Mouse (Mus musculus) heart, embryonic 13.5 days (tissue): Measurements from ENCODE around the gene Fxyd4. TPM values are rescaled to one million over a fixed set of nuclear protein-coding genes. Genes with fewer than 3 reads are reported as not detected.
A peak's percentile ranks its signal among the peaks of the same experiment; 100 is the strongest.

Experiments
- ATAC-seq: fragments of 200-750 bp; cut with Nextera tagmentation; 2 replicates; pipeline ENCODE4 v1.8.0; 2017; ENCODE audit warnings: moderate TSS enrichment; ENCODE audit not compliant: insufficient number of reproducible peaks, low FRiP score, low TSS enrichment; ENCODE audit errors: extremely low read depth
- H3K27ac ChIP-seq: fragments of 300-500 bp; sonication (generic); replicated peaks from 2 replicates; pipeline ENCODE4 v1.5.1; 2015; ENCODE audit warnings: moderate library complexity, mild to moderate bottlenecking, inconsistent platforms
- H3K27me3 ChIP-seq: fragments of 300-500 bp; sonication (generic); replicated peaks from 2 replicates; pipeline ENCODE4 v1.6.1; 2015; ENCODE audit warnings: mild to moderate bottlenecking, inconsistent platforms
- H3K36me3 ChIP-seq: fragments of 300-500 bp; sonication (generic); 2 replicates; pipeline ENCODE4 v1.6.1; 2015; ENCODE audit warnings: mild to moderate bottlenecking, inconsistent platforms
- H3K4me1 ChIP-seq: fragments of 300-500 bp; sonication (generic); 2 replicates; pipeline ENCODE4 v1.6.1; 2015; ENCODE audit warnings: inconsistent platforms
- H3K4me2 ChIP-seq: fragments of 300-500 bp; sonication (generic); 2 replicates; pipeline ENCODE4 v1.6.1; 2015; ENCODE audit warnings: inconsistent platforms, mild to moderate bottlenecking, moderate library complexity
- H3K4me3 ChIP-seq: fragments of 300-500 bp; sonication (generic); 2 replicates; pipeline ENCODE4 v1.5.1; 2015; ENCODE audit warnings: moderate library complexity, mild to moderate bottlenecking, inconsistent platforms
- H3K9ac ChIP-seq: fragments of 300-500 bp; sonication (generic); 2 replicates; pipeline ENCODE4 v1.6.1; 2015; ENCODE audit warnings: inconsistent platforms, mild to moderate bottlenecking, moderate library complexity
- H3K9me3 ChIP-seq: fragments of 300-500 bp; sonication (generic); 2 replicates; pipeline ENCODE4 v1.6.1; 2016; ENCODE audit warnings: inconsistent platforms
- WGBS: fragments of 180-500 bp; shearing (Covaris S2); methylation state at CpG from one replicate; pipeline ENCODE4 v1.1.7; 2015; ENCODE audit warnings: mixed read lengths; 5-methylcytosine and 5-hydroxymethylcytosine counted together
- polyA plus RNA-seq: library from polyadenylated mRNA; unstranded; fragments of >200 nt; fragmentation: Nextera tagmentation; extraction: Ambion mirVana; gene quantifications from 2 replicates; pipeline ENCODE4 v1.2.1, GENCODE M21; 2015

The Fxyd4 gene
- polyA plus RNA-seq, result 1.9 and 2.5 TPM in 2 replicates

- Histone ChIP-seq H3K9ac (no peak within 1 kb of the TSS), H3K27me3 (no peaks in the 10 kb centered on the region), H3K4me3 (no peak within 1 kb of the TSS), H3K36me3 (no peaks in the 10 kb centered on the region), H3K9me3 (no peaks in the 10 kb centered on the region), H3K4me1 (peaks cover 7% of the 10 kb centered on the region), H3K4me2 (no peak within 1 kb of the TSS), H3K27ac (no peak within 1 kb of the TSS)
- WGBS, result 62% methylated on average over 10 of the region's 10 CpGs
- ATAC-seq, result no peak
Observed at GRCm38 (mm10) chr6:117937222-117937932, at the start of gene Fxyd4. Fxyd4 (minus strand) TSS chr6:117937692.

GRCm38 (mm10) chr6:117987173-117987572 lies 49.7 kb upstream of the Fxyd4 start:
- no peaks in the 10 kb centered on the region for H3K4me1 ChIP-seq
- no peak overlapping the region for H3K4me2 ChIP-seq
- H3K27me3 ChIP-seq, result no peaks in the 10 kb centered on the region; the same call in 1 of the 2 replicates
- H3K27ac ChIP-seq, result no peak overlapping the region
- H3K4me3 ChIP-seq, result no peak overlapping the region
- ATAC-seq, result no peak
- 58% methylated on average over 5 of the region's 5 CpGs for WGBS
- H3K9me3 ChIP-seq, result no peaks in the 10 kb centered on the region
- no peaks in the 10 kb centered on the region for H3K36me3 ChIP-seq
- no peak overlapping the region for H3K9ac ChIP-seq

DNA sequence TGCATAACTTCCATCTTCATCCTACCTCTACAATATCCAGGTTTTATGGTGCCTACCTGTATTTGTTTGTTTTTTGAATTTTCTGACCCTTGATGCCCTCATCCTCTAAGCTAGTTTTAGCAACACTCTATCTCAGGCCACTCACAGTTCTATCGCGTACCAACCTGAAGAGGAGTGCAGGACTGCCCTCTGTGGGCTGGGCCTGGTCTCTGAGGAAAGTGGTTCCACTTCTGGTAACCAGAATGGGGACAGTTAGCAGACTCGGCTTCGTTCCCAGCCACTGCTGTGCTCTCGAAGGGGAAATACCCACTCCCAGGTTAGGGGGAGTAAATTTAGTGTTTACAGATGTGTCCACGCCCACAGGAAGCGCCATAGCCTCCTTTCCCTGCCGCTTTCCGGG lies 29.2 kb upstream of the Fxyd4 start:
- Histone ChIP-seq H3K9ac (0 out of 2 replicates have a peak overlapping the region, but pooled peaks have one; percentile 16), H3K4me1 (peaks cover 17% of the 10 kb centered on the region), H3K9me3 (no peaks in the 10 kb centered on the region), H3K27ac (peak overlapping the region; percentile 16; the same call in 1 of the 2 replicates), H3K4me2 (peak overlapping the region; percentile 35), H3K36me3 (no peaks in the 10 kb centered on the region), H3K4me3 (no peak overlapping the region), H3K27me3 (no peaks in the 10 kb centered on the region)
- ATAC-seq, result no peak
- WGBS, result 21% methylated on average over 9 of the region's 9 CpGs

DNA sequence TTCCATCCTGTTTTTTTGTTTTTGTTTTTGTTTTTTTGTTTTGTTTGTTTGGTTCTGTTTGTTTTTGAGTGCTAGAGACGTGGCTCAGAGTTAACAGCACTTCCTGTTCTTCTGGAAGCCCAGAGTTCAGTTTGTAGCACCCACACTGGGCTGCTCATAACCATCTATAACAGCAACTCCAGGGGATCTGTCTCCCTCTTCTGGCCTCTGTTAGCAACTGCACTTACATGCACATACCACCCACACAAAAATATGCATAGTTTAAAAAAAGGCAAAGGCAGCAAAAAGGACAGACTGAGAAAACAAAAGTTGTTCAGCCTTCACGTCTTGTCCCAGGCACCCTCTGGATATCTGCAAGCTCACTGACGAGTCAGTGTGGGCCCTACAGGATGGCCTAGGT lies 25.7 kb upstream of the Fxyd4 start:
- H3K4me3 ChIP-seq, result no peak overlapping the region
- no peaks in the 10 kb centered on the region for H3K27me3 ChIP-seq
- H3K9ac ChIP-seq, result no peak overlapping the region
- no peak overlapping the region for H3K27ac ChIP-seq
- H3K36me3 ChIP-seq, result no peaks in the 10 kb centered on the region
- no peaks in the 10 kb centered on the region for H3K9me3 ChIP-seq
- H3K4me1 ChIP-seq, result peaks cover 17% of the 10 kb centered on the region
- 76% methylated on average over 3 of the region's 3 CpGs for WGBS
- no peak for ATAC-seq
- no peak overlapping the region for H3K4me2 ChIP-seq

DNA sequence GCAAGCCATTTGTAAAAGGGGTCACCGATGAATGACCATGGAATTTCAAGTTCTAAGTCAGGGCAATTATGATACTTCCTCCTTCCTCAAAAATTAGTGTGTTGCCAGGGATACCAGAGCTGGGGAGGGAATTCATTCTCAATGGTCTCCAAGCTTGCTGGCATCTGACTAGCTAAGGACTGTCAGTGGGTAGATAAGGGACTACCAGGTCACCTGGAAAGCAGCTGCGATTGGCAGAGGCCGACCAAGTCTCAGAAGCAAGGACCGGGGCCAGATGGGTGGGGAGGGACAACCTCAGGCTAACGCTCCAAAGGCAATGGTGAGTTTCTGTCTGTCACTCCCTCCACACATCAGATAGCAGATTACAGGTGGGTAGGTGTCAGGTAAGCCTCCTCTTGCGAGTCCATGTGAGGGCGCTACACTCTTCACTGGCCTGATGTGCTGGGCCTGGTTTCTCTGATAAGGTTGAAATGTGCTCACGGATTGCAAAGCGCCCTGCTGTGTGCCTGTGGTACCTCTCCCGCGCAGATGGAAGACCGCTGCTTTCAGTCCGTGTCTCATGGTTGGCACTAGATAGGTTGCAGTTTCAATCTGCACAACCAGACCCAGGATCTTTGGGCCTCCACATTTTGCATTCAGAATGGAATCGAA lies 19.5 kb upstream of the Fxyd4 start:
- no peak for ATAC-seq
- Histone ChIP-seq H3K4me3 (no peak overlapping the region), H3K27ac (no peak overlapping the region), H3K9me3 (no peaks in the 10 kb centered on the region), H3K4me2 (peak overlapping the region; percentile 51), H3K9ac (no peak overlapping the region), H3K36me3 (no peaks in the 10 kb centered on the region), H3K27me3 (no peaks in the 10 kb centered on the region), H3K4me1 (peaks cover 5% of the 10 kb centered on the region)
- 17% methylated on average over 14 of the region's 14 CpGs for WGBS

- Histone ChIP-seq H3K9ac (no peak overlapping the region), H3K4me2 (no peak overlapping the region), H3K4me3 (no peak overlapping the region), H3K27ac (no peak overlapping the region), H3K36me3 (no peaks in the 10 kb centered on the region), H3K4me1 (peaks cover 5% of the 10 kb centered on the region), H3K9me3 (no peaks in the 10 kb centered on the region), H3K27me3 (no peaks in the 10 kb centered on the region)
- ATAC-seq, result no peak
- 59% methylated on average over 6 of the region's 6 CpGs for WGBS
Observed at GRCm38 (mm10) chr6:117956161-117956560, 18.7 kb upstream of the Fxyd4 start.

GRCm38 (mm10) chr6:117952330-117952729 lies 14.8 kb upstream of the Fxyd4 start:
- Histone ChIP-seq H3K27ac (no peak overlapping the region), H3K9ac (no peak overlapping the region), H3K4me2 (no peak overlapping the region), H3K4me3 (no peak overlapping the region), H3K4me1 (peaks cover 5% of the 10 kb centered on the region), H3K36me3 (no peaks in the 10 kb centered on the region), H3K9me3 (no peaks in the 10 kb centered on the region), H3K27me3 (no peaks in the 10 kb centered on the region)
- no peak for ATAC-seq
- WGBS, result 70% methylated on average over 4 of the region's 4 CpGs

- Histone ChIP-seq H3K4me1 (no peaks in the 10 kb centered on the region), H3K36me3 (no peaks in the 10 kb centered on the region), H3K4me2 (no peak overlapping the region), H3K9ac (no peak overlapping the region), H3K4me3 (no peak overlapping the region), H3K9me3 (no peaks in the 10 kb centered on the region), H3K27ac (no peak overlapping the region), H3K27me3 (no peaks in the 10 kb centered on the region)
- no peak for ATAC-seq
- WGBS, result 58% methylated on average over 2 of the region's 2 CpGs
Observed at GRCm38 (mm10) chr6:117943899-117944298, 6.4 kb upstream of the Fxyd4 start.

GRCm38 (mm10) chr6:117942769-117943168 lies 5.3 kb upstream of the Fxyd4 start:
- Histone ChIP-seq H3K4me1 (no peaks in the 10 kb centered on the region), H3K9me3 (no peaks in the 10 kb centered on the region), H3K4me3 (no peak overlapping the region), H3K4me2 (no peak overlapping the region), H3K36me3 (no peaks in the 10 kb centered on the region), H3K27me3 (no peaks in the 10 kb centered on the region), H3K27ac (no peak overlapping the region), H3K9ac (no peak overlapping the region)
- no peak for ATAC-seq
- WGBS, result 70% methylated on average over 10 of the region's 10 CpGs

- ATAC-seq, result no peak
- no peak overlapping the region for H3K9ac ChIP-seq
- H3K36me3 ChIP-seq, result no peaks in the 10 kb centered on the region
- no peaks in the 10 kb centered on the region for H3K27me3 ChIP-seq
- WGBS, result 82% methylated on average over 10 of the region's 10 CpGs
- H3K27ac ChIP-seq, result no peak overlapping the region
- H3K9me3 ChIP-seq, result no peaks in the 10 kb centered on the region
- H3K4me3 ChIP-seq, result no peak overlapping the region
- H3K4me2 ChIP-seq, result no peak overlapping the region
- H3K4me1 ChIP-seq, result no peaks in the 10 kb centered on the region
Observed at GRCm38 (mm10) chr6:117938951-117939350, 1.5 kb upstream of the Fxyd4 start.

DNA sequence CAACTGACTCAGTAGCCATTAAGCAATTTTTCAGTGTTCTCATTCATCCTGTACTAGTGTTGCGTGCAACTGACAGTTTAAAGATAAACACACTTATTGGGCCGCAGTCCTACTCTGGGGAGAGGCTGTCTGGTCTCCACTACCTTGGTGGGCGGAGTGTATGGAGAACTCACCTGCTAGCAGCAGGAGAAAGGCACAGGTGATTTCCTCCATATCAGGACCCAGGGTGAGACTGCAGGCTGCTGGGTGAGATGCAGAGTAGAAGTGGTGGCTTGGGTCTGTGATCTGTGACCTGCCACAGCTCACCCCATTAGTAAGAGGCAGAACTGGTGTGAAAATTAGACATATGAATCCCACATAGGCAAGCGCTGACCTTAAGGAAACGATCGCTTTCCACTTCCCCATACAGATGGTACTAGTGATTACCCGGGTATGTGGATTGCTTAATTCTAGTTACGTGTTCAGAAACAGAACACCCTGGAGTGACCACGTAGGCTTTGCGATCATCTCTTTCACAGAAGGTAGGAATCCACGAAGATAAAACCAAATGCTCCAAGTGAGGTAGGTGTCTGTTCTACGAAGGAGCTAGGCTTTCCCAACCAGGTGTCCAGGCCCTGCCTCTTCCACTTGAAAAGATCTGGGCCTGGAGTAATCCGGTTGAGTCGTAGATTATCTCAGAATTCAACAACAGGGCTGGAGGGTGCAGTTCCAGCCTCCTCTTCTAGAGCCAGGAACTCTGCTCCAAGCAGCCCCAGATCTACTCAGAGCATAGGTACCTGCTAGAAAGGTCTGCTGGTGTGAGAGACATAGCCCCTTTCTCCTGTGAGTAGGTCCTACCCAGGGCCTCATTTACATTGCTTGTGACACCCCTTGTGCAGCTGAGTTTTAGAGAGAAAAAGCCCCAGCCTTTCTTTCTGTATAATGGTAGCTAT lies 1.5 kb downstream of the Fxyd4 start:
- no peaks in the 10 kb centered on the region for H3K27me3 ChIP-seq
- WGBS, result 87% methylated on average over 14 of the region's 14 CpGs
- ATAC-seq, result no peak
- H3K4me1 ChIP-seq, result peaks cover 14% of the 10 kb centered on the region
- H3K4me3 ChIP-seq, result no peak overlapping the region
- no peak overlapping the region for H3K9ac ChIP-seq
- no peak overlapping the region for H3K27ac ChIP-seq
- no peaks in the 10 kb centered on the region for H3K9me3 ChIP-seq
- H3K36me3 ChIP-seq, result no peaks in the 10 kb centered on the region
- no peak overlapping the region for H3K4me2 ChIP-seq
